Mouse (Mus musculus) heart, embryonic 11.5 days (tissue): ENCODE measurements around the gene Cox17. TPM values are rescaled to one million over a fixed set of nuclear protein-coding genes. Genes with fewer than 3 reads are reported as not detected.

Source experiments
- ATAC-seq: fragments of 200-750 bp; cut with Nextera tagmentation; replicated peaks from 2 replicates; pipeline ENCODE4 v1.8.0; 2017; ENCODE audit warnings: moderate library complexity; ENCODE audit not compliant: insufficient number of reproducible peaks, low FRiP score, low TSS enrichment
- H3K27ac ChIP-seq: fragments of 300-500 bp; sonication (generic); 2 replicates; pipeline ENCODE4 v1.5.1; 2014; ENCODE audit warnings: mild to moderate bottlenecking, low read depth, low read length
- H3K27me3 ChIP-seq: fragments of 300-500 bp; sonication (generic); 2 replicates; pipeline ENCODE4 v1.6.1; 2014; ENCODE audit warnings: mild to moderate bottlenecking, low read length, mixed read lengths; ENCODE audit not compliant: control insufficient read depth, insufficient read depth
- H3K36me3 ChIP-seq: fragments of 300-500 bp; sonication (generic); 2 replicates; pipeline ENCODE4 v1.6.1; 2014; ENCODE audit warnings: mild to moderate bottlenecking, low read length, moderate library complexity, mixed read lengths; ENCODE audit not compliant: control insufficient read depth, insufficient read depth
- H3K4me1 ChIP-seq: fragments of 300-500 bp; sonication (generic); 2 replicates; pipeline ENCODE4 v1.6.1; 2014; ENCODE audit warnings: low read length; ENCODE audit not compliant: control insufficient read depth, insufficient read depth
- H3K4me2 ChIP-seq: fragments of 300-500 bp; sonication (generic); 2 replicates; pipeline ENCODE4 v1.6.1; 2014; ENCODE audit warnings: mild to moderate bottlenecking, moderate library complexity
- H3K4me3 ChIP-seq: fragments of 300-500 bp; sonication (generic); 2 replicates; pipeline ENCODE4 v1.5.1; 2014; ENCODE audit warnings: low read depth, low read length
- H3K9ac ChIP-seq: fragments of 300-500 bp; sonication (generic); 2 replicates; pipeline ENCODE4 v1.6.1; 2014; ENCODE audit warnings: mild to moderate bottlenecking, low read depth, low read length, moderate library complexity
- H3K9me3 ChIP-seq: fragments of 300-500 bp; sonication (generic); replicated peaks from 2 replicates; pipeline ENCODE4 v1.6.1; 2016; ENCODE audit warnings: low read length; ENCODE audit not compliant: control insufficient read depth
- WGBS: fragments of 180-500 bp; shearing (Covaris S2); extraction: QIAGEN DNeasy Blood & Tissue Kit; methylation state at CpG from one replicate; pipeline ENCODE4 v1.1.7; 2014; ENCODE audit not compliant: insufficient replicate concordance; 5-methylcytosine and 5-hydroxymethylcytosine counted together
- polyA plus RNA-seq: library from polyadenylated mRNA; unstranded; fragments of >200 nt; fragmentation: Nextera tagmentation; extraction: Ambion mirVana; gene quantifications from 2 replicates; pipeline ENCODE4 v1.2.1, GENCODE M21; 2014

Gene Cox17
- polyA plus RNA-seq, 1 experiment from 2014 or later, result 314 TPM

DNA sequence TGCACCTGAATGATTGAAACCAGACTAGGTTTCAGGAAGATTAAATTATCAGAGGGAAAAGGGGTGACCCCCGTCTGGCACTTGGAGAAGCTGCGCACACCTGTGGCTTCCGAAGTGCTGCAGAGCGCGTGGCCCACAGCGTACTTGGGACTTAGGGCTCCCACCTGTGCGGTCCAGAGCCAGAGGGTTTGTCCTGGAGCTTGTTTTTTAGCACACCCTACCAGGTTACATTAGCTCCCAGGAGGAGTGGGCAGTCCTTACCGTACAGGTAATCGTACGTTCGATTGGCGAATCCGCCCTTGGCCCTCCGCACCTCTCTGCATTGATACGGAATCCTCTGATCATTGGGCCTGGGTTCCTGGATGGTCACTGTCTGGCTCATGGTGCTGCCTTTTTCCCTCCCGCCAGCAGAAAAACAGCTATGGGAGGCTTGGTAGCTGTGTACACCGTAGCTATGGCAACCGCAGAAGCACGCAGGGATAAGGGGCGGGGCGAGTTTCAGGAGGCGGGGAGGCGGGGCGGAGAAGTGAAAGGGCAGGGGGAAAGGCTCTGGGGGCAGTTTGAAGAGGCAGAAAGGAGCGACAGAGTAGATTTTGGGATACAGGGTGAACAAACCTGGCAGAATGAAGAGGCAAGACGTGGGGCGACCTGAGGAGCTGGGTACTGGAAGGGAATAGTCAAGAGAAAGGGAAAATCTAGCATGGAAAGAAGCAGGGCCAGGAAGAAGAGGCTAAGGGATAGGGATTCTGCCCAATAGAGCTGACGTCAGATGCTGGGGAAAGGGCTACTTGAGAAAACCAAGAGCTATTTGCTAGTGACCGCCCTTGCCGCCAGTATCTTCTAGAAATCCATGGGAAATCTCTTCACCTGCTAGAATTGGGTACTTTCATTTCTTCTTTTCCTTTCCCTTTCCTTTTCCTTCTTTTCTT is 5.1 kb upstream of the Cox17 start, which contains the start of gene Maats1:
Gene Maats1, minus strand, starts transcription at position 748 of the 929 bp plus-strand sequence.
- Histone ChIP-seq H3K27ac (no peak within 1 kb of the TSS), H3K27me3 (no peaks in the 10 kb centered on the region)

GRCm38 (mm10) chr16:38344941-38345725 is 1.7 kb upstream of the Cox17 start:
- no peaks in the 10 kb centered on the region for H3K9me3 ChIP-seq
- ATAC-seq, result no peak; the same call in 1 of the 2 replicates
- no peak overlapping the region for H3K4me2 ChIP-seq
- H3K27me3 ChIP-seq, result no peaks in the 10 kb centered on the region
- no peak overlapping the region for H3K4me3 ChIP-seq
- 69% methylated on average over 3 of the region's 3 CpGs for WGBS
- H3K27ac ChIP-seq, result no peak overlapping the region
- no peaks in the 10 kb centered on the region for H3K36me3 ChIP-seq
- H3K4me1 ChIP-seq, result peaks cover 7% of the 10 kb centered on the region
- H3K9ac ChIP-seq, result no peak overlapping the region

More for the DNA sequence above, 5.1 kb upstream of the Cox17 start, which contains the start of gene Maats1:
- peaks cover 2% of the 10 kb centered on the region; the same call in 1 of the 2 replicates for H3K4me1 ChIP-seq
- H3K4me3 ChIP-seq, result peak within 1 kb of the TSS; percentile 41
- no peaks in the 10 kb centered on the region; the same call in 1 of the 2 replicates for H3K9me3 ChIP-seq
- H3K4me2 ChIP-seq, result peak within 1 kb of the TSS; percentile 75
- H3K9ac ChIP-seq, result peak within 1 kb of the TSS; percentile 54
- no peaks in the 10 kb centered on the region for H3K36me3 ChIP-seq
- WGBS, result 11% methylated on average over 30 of the region's 30 CpGs
- ATAC-seq, result peak; percentile 64

DNA sequence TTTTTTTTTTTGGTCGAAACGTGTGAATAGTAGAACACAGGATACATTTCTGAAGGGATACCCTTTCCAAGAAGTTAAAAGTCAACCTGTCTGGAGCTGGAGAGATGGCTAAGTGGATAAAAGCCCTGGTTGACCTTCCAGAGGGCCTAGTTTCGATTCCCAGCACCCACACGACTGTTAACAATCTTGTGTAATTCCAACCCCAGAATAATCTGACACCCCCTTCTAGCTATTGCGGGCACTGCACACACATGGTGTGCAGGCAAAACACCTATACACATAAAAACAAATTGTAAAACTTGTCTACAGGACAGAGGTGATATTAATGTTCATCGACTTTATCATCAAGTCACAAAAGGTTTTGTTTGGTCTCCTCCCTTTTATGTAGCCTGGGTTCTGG is 797 bp downstream of the Cox17 start:
- Histone ChIP-seq H3K9ac (peak overlapping the region; percentile 59; the same call in 1 of the 2 replicates), H3K36me3 (no peaks in the 10 kb centered on the region; the same call in 1 of the 2 replicates), H3K9me3 (no peaks in the 10 kb centered on the region), H3K4me3 (peak overlapping the region; percentile 89), H3K27me3 (no peaks in the 10 kb centered on the region), H3K27ac (0 out of 2 replicates have a peak overlapping the region, but pooled peaks have one; percentile 97), H3K4me2 (peak overlapping the region; percentile 75), H3K4me1 (peaks cover 21% of the 10 kb centered on the region)
- no peak for ATAC-seq
- 54% methylated on average over 6 of the region's 6 CpGs for WGBS

GRCm38 (mm10) chr16:38348217-38348761 is 1.5 kb downstream of the Cox17 start:
- Histone ChIP-seq H3K4me3 (peak overlapping the region; percentile 23; the same call in 1 of the 2 replicates), H3K9ac (peak overlapping the region; percentile 16; the same call in 1 of the 2 replicates), H3K4me1 (peaks cover 21% of the 10 kb centered on the region), H3K36me3 (no peaks in the 10 kb centered on the region; the same call in 1 of the 2 replicates), H3K27me3 (no peaks in the 10 kb centered on the region), H3K4me2 (peak overlapping the region; percentile 75), H3K27ac (0 out of 2 replicates have a peak overlapping the region, but pooled peaks have one; percentile 15), H3K9me3 (no peaks in the 10 kb centered on the region)
- no peak for ATAC-seq
- WGBS, result 74% methylated on average over 9 of the region's 9 CpGs

- Histone ChIP-seq H3K36me3 (no peaks in the 10 kb centered on the region; the same call in 1 of the 2 replicates), H3K4me3 (no peak overlapping the region), H3K9ac (no peak overlapping the region), H3K4me1 (peaks cover 30% of the 10 kb centered on the region), H3K27ac (peak overlapping the region; percentile 75), H3K27me3 (no peaks in the 10 kb centered on the region), H3K4me2 (peak overlapping the region; percentile 25; the same call in 1 of the 2 replicates), H3K9me3 (no peaks in the 10 kb centered on the region)
- no peak for ATAC-seq
- WGBS, result 77% methylated on average over 2 of the region's 2 CpGs
Measured at GRCm38 (mm10) chr16:38349881-38350280, 3.1 kb downstream of the Cox17 start.

GRCm38 (mm10) chr16:38350361-38350855 is 3.6 kb downstream of the Cox17 start:
- H3K27ac ChIP-seq, result peak overlapping the region; percentile 75
- ATAC-seq, result peak; percentile 84
- WGBS, result 13% methylated on average over 7 of the region's 7 CpGs
- no peaks in the 10 kb centered on the region for H3K27me3 ChIP-seq
- H3K4me3 ChIP-seq, result no peak overlapping the region
- peaks cover 27% of the 10 kb centered on the region for H3K4me1 ChIP-seq
- no peaks in the 10 kb centered on the region; the same call in 1 of the 2 replicates for H3K36me3 ChIP-seq
- H3K4me2 ChIP-seq, result peak overlapping the region; percentile 25
- H3K9me3 ChIP-seq, result no peaks in the 10 kb centered on the region
- no peak overlapping the region for H3K9ac ChIP-seq

GRCm38 (mm10) chr16:38350939-38351338 is 4.1 kb downstream of the Cox17 start:
- Histone ChIP-seq H3K9ac (no peak overlapping the region; the same call in 1 of the 2 replicates), H3K27ac (peak overlapping the region; percentile 75), H3K4me3 (no peak overlapping the region), H3K36me3 (no peaks in the 10 kb centered on the region; the same call in 1 of the 2 replicates), H3K4me1 (peaks cover 27% of the 10 kb centered on the region), H3K27me3 (no peaks in the 10 kb centered on the region), H3K9me3 (no peaks in the 10 kb centered on the region), H3K4me2 (peak overlapping the region; percentile 10)
- WGBS, result 38% methylated on average over 6 of the region's 6 CpGs
- no peak for ATAC-seq
